Mouse (Mus musculus) layer of hippocampus, adult 2 months (tissue): ENCODE measurements around the gene Olfr955. TPM values are rescaled to one million over a fixed set of nuclear protein-coding genes. Genes with fewer than 3 reads are reported as not detected.

Experiments
- DNase-seq, 2 experiments: peaks; one replicate each; pipeline ENCODE4 v3.0.0; 2022; ENCODE audit warnings: low spot score in 2 of 2
- H3K27ac ChIP-seq: fragments of 200-600 bp; 2 replicates; pipeline ENCODE4 v1.8.1; 2022
- H3K4me3 ChIP-seq: fragments of 200-600 bp; 2 replicates; pipeline ENCODE4 v1.8.1; 2022; ENCODE audit warnings: mild to moderate bottlenecking
- CTCF ChIP-seq: fragments of 200-600 bp; conservative IDR thresholded peaks from 2 replicates; pipeline ENCODE4 v1.8.1; 2022; ENCODE audit warnings: antibody characterized with exemption, mild to moderate bottlenecking, moderate library complexity
- long read RNA-seq, 2 experiments: library from polyadenylated mRNA; stranded (forward); transcript quantifications; one replicate each; pipeline ENCODE4 v2.0.0; 2021; ENCODE audit warnings: borderline mapping rate in 2 of 2
- total RNA-seq, 2 experiments: library from RNA; stranded (reverse); gene quantifications; 2 replicates each; pipeline ENCODE4 v1.2.3; 2021

The Olfr955 gene
- not detected for total RNA-seq
- long read RNA-seq, experiment 1, result 0 reads
- long read RNA-seq, experiment 2, result 0 reads

DNA sequence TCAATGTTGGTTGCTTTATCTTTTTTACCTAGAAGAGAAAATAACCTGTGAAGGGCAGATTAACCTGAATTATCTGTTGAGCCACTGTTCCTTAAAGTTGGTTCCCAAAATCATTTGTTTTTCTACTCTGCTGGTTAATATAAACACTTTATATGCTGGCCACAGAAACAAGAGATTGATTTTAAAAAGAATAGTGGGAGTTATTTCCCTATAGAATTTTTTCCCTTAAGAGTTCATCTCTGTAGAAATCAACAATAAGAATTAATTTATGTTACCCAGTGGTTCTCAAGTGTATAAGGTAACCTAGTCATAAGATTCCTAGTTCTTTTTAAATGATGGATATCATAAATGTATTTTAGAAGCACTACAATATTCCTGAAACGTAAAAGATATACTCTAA is at the start of gene Olfr955:
Gene Olfr955, minus strand, starts transcription at position 101 of the 400 bp plus-strand sequence.
- no peak within 1 kb of the TSS for H3K27ac ChIP-seq
- H3K4me3 ChIP-seq, result no peak within 1 kb of the TSS
- TF ChIP-seq CTCF, result no peak
- DNase-seq, result no peak

DNA sequence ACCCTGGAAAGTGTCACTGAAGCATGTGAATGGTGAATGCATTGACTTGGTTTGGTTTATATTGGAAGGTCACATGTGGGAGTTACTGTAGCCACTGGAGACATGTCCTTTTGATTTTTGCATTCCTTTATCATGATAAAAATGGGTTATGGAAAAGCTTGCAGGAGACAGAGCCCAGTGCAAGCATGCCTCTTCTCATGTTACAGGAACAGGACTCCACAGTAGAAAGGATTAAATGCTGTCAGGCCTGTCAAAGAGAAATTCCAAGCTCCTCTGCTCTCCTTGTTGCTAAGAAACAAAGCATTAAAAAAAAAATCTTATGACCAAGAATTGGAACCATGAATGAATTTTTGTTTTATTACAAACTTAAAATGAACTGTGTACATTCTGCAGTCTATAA is 46.9 kb upstream of the Olfr955 start:
- no peak for TF ChIP-seq CTCF
- Histone ChIP-seq H3K27ac (no peak overlapping the region), H3K4me3 (no peak overlapping the region)
- DNase-seq, result no peak

GRCm38 (mm10) chr9:39515531-39515930 is 43.8 kb upstream of the Olfr955 start, which contains the start of gene Olfr957:
Olfr957 (minus strand) TSS chr9:39515809.
- no peak for TF ChIP-seq CTCF
- H3K4me3 ChIP-seq, result no peak within 1 kb of the TSS
- H3K27ac ChIP-seq, result no peak within 1 kb of the TSS
- DNase-seq, result no peak

- Histone ChIP-seq H3K27ac (no peak overlapping the region), H3K4me3 (no peak overlapping the region)
- no peak for DNase-seq
- TF ChIP-seq CTCF, result no peak
Observed at GRCm38 (mm10) chr9:39509412-39509811, 37.7 kb upstream of the Olfr955 start.

- peak; percentile 48 to 76 for DNase-seq
- no peak overlapping the region for H3K27ac ChIP-seq
- H3K4me3 ChIP-seq, result no peak overlapping the region
- peak; percentile 85 for TF ChIP-seq CTCF
Observed at GRCm38 (mm10) chr9:39508998-39509397, 37.3 kb upstream of the Olfr955 start.

DNA sequence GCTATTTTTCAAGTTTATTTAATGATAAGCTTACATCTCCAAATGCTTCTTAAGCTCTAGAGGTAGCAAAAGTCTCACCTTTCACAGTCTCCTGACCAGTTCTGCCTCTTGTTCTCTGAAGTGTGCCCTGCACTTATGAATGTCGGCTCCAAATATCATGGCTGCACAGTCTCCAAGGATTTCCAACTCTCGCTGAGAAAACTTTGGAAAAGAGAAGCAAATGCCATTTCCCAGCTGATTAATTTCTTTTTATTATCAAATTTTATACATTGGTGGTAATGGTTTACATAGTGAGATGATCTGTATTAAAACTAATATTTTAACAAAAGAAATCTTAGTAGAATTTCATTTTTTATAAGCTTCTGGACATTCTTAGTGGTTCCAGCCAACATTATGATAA is 22.2 kb upstream of the Olfr955 start, which contains the start of gene Olfr44:
Gene Olfr44, minus strand, starts transcription at position 101 of the 400 bp plus-strand sequence.
- no peak for TF ChIP-seq CTCF
- no peak within 1 kb of the TSS for H3K27ac ChIP-seq
- no peak for DNase-seq

DNA sequence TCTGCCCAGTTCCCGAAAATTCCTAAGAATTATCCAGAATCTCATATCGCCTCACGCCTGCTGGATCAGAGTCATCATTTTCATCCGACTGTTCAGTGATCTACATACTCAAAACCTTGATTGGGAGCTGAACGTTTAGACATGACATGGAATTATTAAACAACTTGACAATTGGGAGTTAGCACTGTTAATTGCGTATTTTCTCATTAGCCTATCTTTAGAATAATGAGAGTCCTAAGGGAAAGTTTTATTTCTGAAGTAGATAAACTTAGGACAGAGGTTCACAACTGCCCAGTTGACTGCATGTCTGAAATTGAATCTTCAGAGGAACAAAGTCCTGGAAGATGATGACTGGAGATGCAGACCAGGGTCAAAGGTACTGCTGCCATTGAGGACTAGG is 15.3 kb downstream of the Olfr955 start, which contains the start of gene Olfr954:
Gene Olfr954, plus strand, starts transcription at position 301 of the 400 bp plus-strand sequence.
- TF ChIP-seq CTCF, result no peak
- H3K27ac ChIP-seq, result no peak within 1 kb of the TSS
- no peak for DNase-seq
- H3K4me3 ChIP-seq, result no peak within 1 kb of the TSS

More for the DNA sequence above, 22.2 kb upstream of the Olfr955 start, which contains the start of gene Olfr44:
- H3K4me3 ChIP-seq, result no peak within 1 kb of the TSS

DNA sequence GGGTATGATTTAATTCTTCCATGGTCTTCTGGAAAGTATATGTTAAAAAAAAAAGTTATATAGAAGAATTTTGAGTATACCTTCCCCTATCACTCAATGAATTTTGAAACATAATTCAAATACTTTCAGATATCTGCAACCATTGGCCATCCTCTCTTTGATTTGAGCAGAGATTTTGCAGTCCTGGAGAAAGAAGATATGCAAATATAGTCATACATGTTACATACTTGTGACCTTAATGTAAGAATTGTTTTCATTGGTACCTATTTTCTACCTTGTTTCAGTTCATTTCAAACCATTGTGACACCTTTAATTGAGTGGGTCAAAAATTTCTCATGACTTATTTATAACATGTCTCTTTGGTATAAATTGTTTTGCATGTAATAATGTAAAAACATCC is 44.7 kb downstream of the Olfr955 start, which contains the start of gene Olfr952:
Gene Olfr952, minus strand, starts transcription at position 101 of the 400 bp plus-strand sequence.
- Histone ChIP-seq H3K27ac (no peak within 1 kb of the TSS), H3K4me3 (no peak within 1 kb of the TSS)
- no peak for TF ChIP-seq CTCF
- no peak for DNase-seq

Other genes starting within 250 kb of the Olfr955 start
- not detected for gene Olfr1537, start 221.9 kb downstream of the Olfr955 start, total RNA-seq
- gene Olfr945, start 195.1 kb downstream of the Olfr955 start, total RNA-seq, result not detected
- not detected for gene Olfr948, start 145.9 kb downstream of the Olfr955 start, total RNA-seq
- not detected for gene Olfr951, start 84.5 kb downstream of the Olfr955 start, total RNA-seq
- not detected for gene Olfr952, start 44.8 kb downstream of the Olfr955 start, total RNA-seq
- gene Olfr954, start 15.2 kb downstream of the Olfr955 start, total RNA-seq, result not detected
- gene Olfr44, start 22.1 kb upstream of the Olfr955 start, total RNA-seq, result not detected
- not detected for gene Olfr957, start 43.9 kb upstream of the Olfr955 start, total RNA-seq
- gene Olfr958, start 82.1 kb upstream of the Olfr955 start, total RNA-seq, result not detected
- not detected for gene Olfr959, start 103.6 kb upstream of the Olfr955 start, total RNA-seq
- 1 to 10 TPM; 3.3 to 4.1 TPM for gene AW551984, start 132.5 kb upstream of the Olfr955 start, total RNA-seq
- not detected for gene Olfr148, start 138.7 kb upstream of the Olfr955 start, total RNA-seq
- gene Olfr960, start 149.4 kb upstream of the Olfr955 start, total RNA-seq, result not detected
- gene Olfr961, start 173.1 kb upstream of the Olfr955 start, total RNA-seq, result not detected
- not detected for gene Olfr963, start 195.3 kb upstream of the Olfr955 start, total RNA-seq
- gene Olfr149, start 235.2 kb upstream of the Olfr955 start, total RNA-seq, result not detected
- not detected for gene Olfr965, start 239.4 kb upstream of the Olfr955 start, total RNA-seq